Mouse (Mus musculus): ENCODE data around the gene Mrto4. TPM values are rescaled to one million over a fixed set of nuclear protein-coding genes. Genes with fewer than 3 reads are reported as not detected.

Gene Mrto4
- total RNA-seq, 2 experiments from 2014 or later: 72.2 to 154 TPM

DNA sequence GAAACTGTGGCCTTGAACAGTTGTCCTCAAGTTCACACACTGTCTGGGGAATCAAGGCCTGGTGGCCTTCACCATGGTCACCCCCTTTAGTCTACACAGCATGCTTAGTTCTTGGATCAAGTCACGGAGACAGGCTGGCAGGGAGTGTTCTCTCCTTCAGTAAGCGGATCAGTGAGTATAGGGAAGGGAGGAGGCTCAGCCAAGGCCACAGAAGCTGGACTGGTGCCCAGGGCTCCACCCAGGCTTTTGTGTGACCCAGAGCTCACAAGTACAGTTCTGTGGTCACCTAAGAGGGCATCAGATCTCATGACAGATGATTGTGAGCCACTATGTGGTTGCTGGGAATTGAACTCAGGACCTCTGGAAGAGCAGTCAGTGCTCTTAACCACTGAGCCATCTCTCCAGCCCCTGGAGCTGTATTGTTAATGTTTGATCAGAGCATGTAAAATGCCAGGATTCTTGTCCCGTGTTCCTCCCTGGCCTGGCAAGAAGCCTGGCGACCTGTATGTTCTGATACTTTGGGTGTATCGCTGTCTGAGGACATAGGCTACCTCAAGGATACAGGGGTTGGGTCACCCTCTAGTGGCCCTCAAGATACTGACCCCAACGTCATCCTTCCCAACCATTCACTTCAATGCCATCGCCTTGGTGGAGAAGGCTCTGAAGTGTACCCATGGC lies 10.7 kb downstream of the Mrto4 start:
- ATAC-seq (replicated peaks; ENCODE audit: poor library complexity): peak; percentile 18; the same call in 1 of the 2 replicates

GRCm38 (mm10) chr4:139340835-139341234 lies 11.5 kb downstream of the Mrto4 start:
- ATAC-seq (replicated peaks; ENCODE audit: poor library complexity): peak; percentile 43; the same call in 1 of the 2 replicates

DNA sequence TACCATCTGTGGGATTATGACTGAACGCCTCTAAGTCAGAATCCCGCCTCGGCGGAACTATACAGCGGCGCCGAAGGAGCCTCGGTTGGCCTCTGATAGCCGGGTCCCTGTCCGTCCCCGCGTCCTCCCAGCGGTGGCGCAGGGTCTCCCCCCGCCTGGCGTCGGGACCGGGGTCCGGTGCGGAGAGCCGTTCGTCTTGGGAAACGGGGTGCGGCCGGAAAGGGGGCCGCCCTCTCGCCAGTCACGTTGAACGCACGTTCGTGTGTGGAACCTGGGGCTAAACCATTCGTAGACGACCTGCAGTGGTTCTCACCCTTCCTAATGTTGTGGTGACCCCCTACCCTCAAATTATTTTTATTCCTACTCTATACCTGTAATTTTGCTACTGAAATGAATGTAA lies 14.2 kb downstream of the Mrto4 start:
- ATAC-seq (replicated peaks; ENCODE audit: poor library complexity): no peak

DNA sequence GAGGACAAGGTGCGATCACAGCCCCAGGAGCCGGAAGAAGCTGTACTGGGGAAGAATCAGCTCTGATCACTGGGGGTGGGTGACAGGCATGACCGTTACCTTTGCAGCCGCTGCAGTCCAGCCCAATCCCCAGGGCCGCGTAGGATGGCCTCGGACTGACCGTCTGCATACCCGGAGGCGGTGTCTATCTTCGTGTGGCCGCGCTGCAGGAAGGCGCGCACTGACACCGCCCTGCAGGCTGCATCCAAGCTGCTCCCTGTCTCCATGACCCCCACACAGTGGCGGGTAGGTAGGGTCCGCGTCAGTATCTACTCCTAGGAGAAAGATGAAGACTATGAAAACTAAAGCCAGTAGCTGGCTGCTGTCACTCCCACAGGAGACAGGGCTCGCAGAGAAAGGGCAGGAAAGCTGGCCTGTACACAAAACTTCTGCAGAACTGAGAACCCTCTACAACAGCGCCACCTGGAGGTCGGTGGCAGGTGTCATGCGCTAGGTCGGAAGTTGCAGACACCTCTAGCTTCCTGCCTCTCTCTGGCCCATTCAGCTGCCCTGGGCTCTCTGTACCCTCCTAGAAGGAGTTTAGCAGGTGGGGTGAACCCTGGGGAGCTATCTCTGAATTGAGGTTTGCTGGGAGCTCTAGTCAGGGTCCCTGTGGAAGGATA lies 15.4 kb downstream of the Mrto4 start:
- ATAC-seq (replicated peaks; ENCODE audit: poor library complexity): peak; percentile 65

DNA sequence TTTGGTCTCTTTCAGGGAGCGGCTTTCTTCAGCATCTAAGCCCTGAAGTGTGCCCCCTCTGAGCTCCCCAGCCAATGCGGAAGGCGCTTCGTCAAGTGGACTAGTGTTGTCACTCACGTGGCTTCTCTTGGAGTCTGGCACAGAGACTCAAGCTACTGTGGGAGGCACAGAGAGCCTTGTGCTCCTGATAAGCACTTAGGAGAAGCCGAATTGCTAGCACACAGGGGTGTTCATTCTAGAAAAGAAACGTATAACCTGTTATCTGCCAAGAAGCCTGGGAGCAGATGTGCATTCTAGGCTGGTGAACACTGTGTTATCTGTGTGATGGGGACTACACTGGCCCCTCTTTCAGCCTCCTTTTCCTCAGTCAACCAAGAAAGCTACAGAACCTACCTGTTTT lies 16.9 kb downstream of the Mrto4 start:
- peak; percentile 79 for ATAC-seq (replicated peaks; ENCODE audit: poor library complexity)

GRCm38 (mm10) chr4:139334631-139335295 lies 17.6 kb downstream of the Mrto4 start:
- ATAC-seq (replicated peaks; ENCODE audit: poor library complexity): no peak

DNA sequence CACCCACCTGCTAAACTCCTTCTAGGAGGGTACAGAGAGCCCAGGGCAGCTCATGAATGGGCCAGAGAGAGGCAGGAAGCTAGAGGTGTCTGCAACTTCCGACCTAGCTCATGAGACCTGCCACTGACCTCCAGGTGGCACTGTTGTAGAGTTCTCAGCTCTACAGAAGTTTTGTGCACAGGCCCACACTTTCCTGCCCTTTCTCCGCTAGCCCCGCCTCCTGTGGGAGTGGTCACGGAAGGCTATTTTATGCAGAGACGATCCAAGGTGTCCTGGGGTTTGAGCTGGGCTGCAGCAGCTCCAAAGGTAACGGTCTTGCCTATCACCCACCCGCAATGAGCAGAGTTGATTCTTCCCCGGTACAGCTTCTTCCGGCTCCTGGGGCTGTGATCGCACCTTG lies 21.8 kb downstream of the Mrto4 start:
- peak; percentile 96 for ATAC-seq (replicated peaks; ENCODE audit: poor library complexity)

GRCm38 (mm10) chr4:139319740-139320139 lies 32.6 kb downstream of the Mrto4 start:
- ATAC-seq (replicated peaks; ENCODE audit: poor library complexity): no peak

- no peak for ATAC-seq (replicated peaks; ENCODE audit: poor library complexity)
These were observed 33.9 kb downstream of the Mrto4 start for GRCm38 (mm10) chr4:139318449-139318848.

DNA sequence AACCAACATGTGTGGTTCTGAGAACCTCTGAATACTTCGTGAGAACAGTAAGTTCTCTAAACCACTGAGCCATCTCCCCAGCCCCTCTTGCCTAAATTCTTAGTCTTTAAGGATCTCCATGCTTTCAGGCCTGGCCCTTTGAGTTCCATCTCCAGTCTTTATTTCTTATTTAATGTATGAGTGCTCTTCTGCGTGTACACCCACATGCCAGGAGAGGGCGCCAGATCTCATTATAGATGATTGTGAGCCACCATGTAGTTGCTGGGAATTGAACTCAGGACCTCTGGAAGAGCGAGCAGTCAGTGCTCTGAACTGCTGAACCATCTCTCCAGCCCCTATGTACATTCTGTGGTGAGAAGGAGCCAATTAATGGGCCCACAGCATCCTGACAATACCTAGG lies 39.7 kb downstream of the Mrto4 start:
- 0 out of 2 replicates have a peak, but pooled peaks have one; percentile 29 for ATAC-seq (replicated peaks; ENCODE audit: poor library complexity)

- ATAC-seq (replicated peaks; ENCODE audit: poor library complexity): no peak
These were observed 40.7 kb downstream of the Mrto4 start for GRCm38 (mm10) chr4:139311707-139312106.

GRCm38 (mm10) chr4:139310899-139311701 lies 41.3 kb downstream of the Mrto4 start:
- ATAC-seq (replicated peaks; ENCODE audit: poor library complexity): 0 out of 2 replicates have a peak, but pooled peaks have one; percentile 8

- ATAC-seq (replicated peaks; ENCODE audit: poor library complexity): peak; percentile 70
These were observed 42.0 kb downstream of the Mrto4 start, which contains the start of the genes Pqlc2 and Akr7a5 for GRCm38 (mm10) chr4:139310171-139310898. Pqlc2 (minus strand) TSS chr4:139310708. Akr7a5 (plus strand) TSS chr4:139310744.

DNA sequence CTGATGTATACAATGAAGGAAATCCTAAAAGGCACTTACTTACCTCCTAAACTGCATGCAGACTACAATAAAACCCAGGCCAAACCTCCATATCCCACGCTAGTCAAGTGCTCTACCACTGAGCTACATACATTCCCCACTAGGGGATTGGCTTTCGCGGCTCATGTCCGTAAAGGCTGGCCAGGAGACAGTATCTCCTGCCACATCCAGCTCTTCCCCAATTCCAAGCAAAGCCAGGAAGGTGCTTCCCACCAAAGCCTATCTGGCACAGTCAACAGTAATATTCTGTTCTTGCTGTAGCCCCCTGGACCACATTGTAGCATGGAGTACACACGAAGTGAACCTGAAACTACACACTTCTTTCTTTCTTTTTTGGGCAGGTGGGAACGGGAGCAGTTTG lies 42.7 kb downstream of the Mrto4 start:
- peak; percentile 27 for ATAC-seq (replicated peaks; ENCODE audit: poor library complexity)

DNA sequence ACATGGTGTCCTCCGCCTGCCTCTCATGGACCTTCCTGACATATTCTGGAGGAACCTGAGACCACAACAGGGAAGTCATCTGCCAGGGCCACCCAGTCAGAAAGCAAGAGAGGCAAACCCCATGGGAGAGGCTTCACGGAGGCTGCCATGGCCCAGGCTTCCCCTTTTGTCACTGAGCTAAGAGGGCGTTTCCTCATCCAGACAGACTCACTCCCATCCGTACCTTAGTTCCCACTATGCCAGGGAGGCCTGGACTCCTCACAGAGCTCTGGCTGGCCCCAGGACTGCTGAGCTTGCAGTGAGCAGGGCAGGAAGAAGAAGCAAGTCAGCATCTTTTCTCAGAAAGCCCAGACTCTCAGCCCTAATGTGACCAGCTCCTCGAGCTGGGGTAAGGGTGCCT lies 44.5 kb downstream of the Mrto4 start:
- peak; percentile 56 for ATAC-seq (replicated peaks; ENCODE audit: poor library complexity)

- ATAC-seq (replicated peaks; ENCODE audit: poor library complexity): no peak
These were observed 46.9 kb downstream of the Mrto4 start for GRCm38 (mm10) chr4:139305521-139305920.

DNA sequence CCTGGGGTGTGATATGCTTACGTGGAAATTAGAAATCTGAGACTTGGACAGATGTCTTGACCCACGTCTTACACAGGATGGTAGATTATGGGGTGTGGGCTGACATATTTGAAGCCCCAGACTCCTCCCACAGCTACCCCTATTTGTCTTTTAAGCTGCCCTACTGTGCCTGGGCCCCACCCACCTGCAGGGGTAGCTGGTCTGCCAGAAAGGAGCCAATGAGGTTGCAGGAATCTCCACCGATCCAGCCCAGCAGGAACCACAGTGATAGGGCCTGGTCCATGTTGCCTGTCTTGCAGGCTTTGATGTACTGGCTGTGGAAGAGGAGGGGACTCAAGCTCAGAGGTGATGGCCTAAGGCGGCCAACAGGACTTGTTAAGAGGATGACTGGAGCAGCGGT lies 50.1 kb downstream of the Mrto4 start:
- ATAC-seq (replicated peaks; ENCODE audit: poor library complexity): no peak

DNA sequence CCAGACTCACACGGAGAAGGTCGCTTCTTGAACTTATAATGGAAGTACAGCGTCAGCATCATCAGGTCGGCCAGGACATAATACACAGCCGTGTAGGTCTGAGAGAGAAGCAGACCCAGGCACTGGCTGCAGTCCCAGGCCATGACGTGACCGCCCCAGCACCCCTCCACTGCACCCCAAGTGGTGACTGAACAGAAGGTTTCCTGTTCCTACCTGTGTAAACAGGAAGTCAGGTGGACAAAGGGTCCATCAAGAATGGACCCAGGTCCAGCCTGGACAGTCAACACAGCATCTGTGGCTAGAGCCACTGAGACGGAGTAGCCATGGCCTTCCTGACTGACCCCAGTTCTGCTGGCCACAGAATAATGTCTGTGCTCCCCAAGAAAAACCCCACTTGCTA lies 50.6 kb downstream of the Mrto4 start:
- no peak for ATAC-seq (replicated peaks; ENCODE audit: poor library complexity)

DNA sequence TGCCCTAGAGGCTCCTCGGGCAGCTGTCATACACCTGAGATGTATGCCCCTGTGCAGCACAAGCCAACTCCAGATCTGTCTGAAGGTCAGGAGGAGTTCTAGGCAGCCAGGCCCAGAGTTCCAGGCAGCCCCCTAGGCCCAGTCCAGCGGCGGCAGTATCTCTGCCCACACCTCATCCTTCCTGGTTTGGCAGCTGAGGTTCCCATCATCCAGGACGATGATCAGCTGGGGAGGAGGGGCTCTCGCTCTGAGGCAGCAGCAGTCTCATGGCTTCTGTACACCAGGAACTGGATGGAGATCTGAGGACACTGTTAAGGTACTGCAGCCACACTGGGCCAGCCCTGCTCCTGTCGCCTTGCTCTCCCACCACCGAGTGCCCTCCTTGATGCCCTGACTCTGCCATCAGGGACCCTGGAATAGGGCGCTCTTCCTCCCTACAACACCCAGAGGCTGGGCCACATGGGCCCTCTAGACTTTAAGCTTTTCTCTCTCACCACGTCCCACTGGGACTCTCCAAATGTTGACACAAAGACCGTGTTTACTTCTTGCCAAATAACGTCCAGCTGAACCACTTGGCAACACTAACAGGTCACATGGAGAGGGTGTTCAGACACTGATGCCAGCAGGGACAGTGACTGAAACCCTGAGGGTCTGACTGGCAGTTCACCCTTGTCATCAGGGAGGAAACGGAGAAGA lies 53.6 kb downstream of the Mrto4 start:
- no peak for ATAC-seq (replicated peaks; ENCODE audit: poor library complexity)

GRCm38 (mm10) chr4:139297566-139297965 lies 54.8 kb downstream of the Mrto4 start:
- ATAC-seq (replicated peaks; ENCODE audit: poor library complexity): no peak
